Mouse (Mus musculus): Measurements from ENCODE around the gene Slc6a9. TPM values are rescaled to one million over a fixed set of nuclear protein-coding genes. Genes with fewer than 3 reads are reported as not detected.

The Slc6a9 gene
- polyA plus RNA-seq, 2 experiments: 31.5 to 56.3 TPM

- Histone ChIP-seq H3K9me3 (ENCODE audit: control insufficient read depth, low read length) (no peaks in the 10 kb centered on the region), H3K27ac (peak overlapping the region; percentile 66), H3K36me3 (replicated peaks; ENCODE audit: control insufficient read depth, insufficient read depth, low read depth) (peaks cover 48% of the 10 kb centered on the region), H3K4me1 (replicated peaks; ENCODE audit: control insufficient read depth in 2 of 2, insufficient read depth in 2 of 2, low read length in 1 of 2) (peaks cover 47 to 52% of the 10 kb centered on the region in 2 experiments), H3K4me2 (ENCODE audit: low read depth) (peak overlapping the region; percentile 90), H3K4me3 (ENCODE audit: insufficient read depth in 1 of 2, low read depth in 2 of 2, low read length in 2 of 2) (peak overlapping the region; percentile 62 to 97), H3K9ac (replicated peaks) (peak overlapping the region; percentile 92), H3K27me3 (ENCODE audit: control insufficient read depth, insufficient read depth, low read length) (no peaks in the 10 kb centered on the region)
- TF ChIP-seq CTCF (IDR thresholded peaks at IDR 0.05; ENCODE audit: low read depth) (no peak), EP300 (IDR thresholded peaks at IDR 0.05; ENCODE audit: low read depth) (no peak)
- WGBS (ENCODE audit: insufficient replicate concordance): 79% methylated on average over 4 of the region's 4 CpGs
- no peak for ATAC-seq (ENCODE audit: insufficient read depth)
- no peak for DNase-seq (ENCODE audit: low read depth in 3 of 3, low spot score in 3 of 3)
Observed at GRCm38 (mm10) chr4:117837271-117837670, 3.0 kb downstream of the Slc6a9 start.

- H3K4me1 ChIP-seq (replicated peaks; ENCODE audit: control insufficient read depth in 2 of 2, insufficient read depth in 2 of 2, low read length in 1 of 2): peaks cover 26 to 31% of the 10 kb centered on the region in 2 experiments
- whole genome bisulfite sequencing (ENCODE audit: insufficient replicate concordance): 78% methylated on average over 6 of the region's 6 CpGs
- H3K4me2 ChIP-seq (ENCODE audit: low read depth): peak overlapping the region; percentile 6; the same call in 1 of the 2 replicates
- no peak overlapping the region for H3K4me3 ChIP-seq (ENCODE audit: insufficient read depth in 1 of 2, low read depth in 2 of 2, low read length in 2 of 2)
- H3K9me3 ChIP-seq (ENCODE audit: control insufficient read depth, low read length): no peaks in the 10 kb centered on the region
- peaks cover 67% of the 10 kb centered on the region for H3K36me3 ChIP-seq (replicated peaks; ENCODE audit: control insufficient read depth, insufficient read depth, low read depth)
- H3K9ac ChIP-seq (replicated peaks): 0 out of 2 replicates have a peak overlapping the region, but pooled peaks have one; percentile 1
- no peak overlapping the region; the same call in 1 of the 2 replicates for H3K27ac ChIP-seq
- H3K27me3 ChIP-seq (ENCODE audit: control insufficient read depth, insufficient read depth, low read length): no peaks in the 10 kb centered on the region
- TF ChIP-seq EP300 (IDR thresholded peaks at IDR 0.05; ENCODE audit: low read depth) (no peak), CTCF (IDR thresholded peaks at IDR 0.05; ENCODE audit: low read depth) (no peak)
- ATAC-seq (ENCODE audit: insufficient read depth) (no peak), DNase-seq (ENCODE audit: low read depth in 3 of 3, low spot score in 3 of 3) (no peak)
Observed at GRCm38 (mm10) chr4:117839366-117839765, 5.1 kb downstream of the Slc6a9 start.

GRCm38 (mm10) chr4:117840821-117841220, 6.5 kb downstream of the Slc6a9 start:
- 92% methylated on average over 5 of the region's 5 CpGs for WGBS (ENCODE audit: insufficient replicate concordance)
- H3K4me3 ChIP-seq (ENCODE audit: insufficient read depth in 1 of 2, low read depth in 2 of 2, low read length in 2 of 2): no peak overlapping the region
- H3K9me3 ChIP-seq (ENCODE audit: control insufficient read depth, low read length): no peaks in the 10 kb centered on the region
- peaks cover 82% of the 10 kb centered on the region for H3K36me3 ChIP-seq (replicated peaks; ENCODE audit: control insufficient read depth, insufficient read depth, low read depth)
- H3K9ac ChIP-seq (replicated peaks): no peak overlapping the region
- peaks cover 21 to 26% of the 10 kb centered on the region in 2 experiments for H3K4me1 ChIP-seq (replicated peaks; ENCODE audit: control insufficient read depth in 2 of 2, insufficient read depth in 2 of 2, low read length in 1 of 2)
- TF ChIP-seq EP300 (IDR thresholded peaks at IDR 0.05; ENCODE audit: low read depth) (no peak), CTCF (IDR thresholded peaks at IDR 0.05; ENCODE audit: low read depth) (no peak)
- no peak overlapping the region for H3K4me2 ChIP-seq (ENCODE audit: low read depth)
- H3K27me3 ChIP-seq (ENCODE audit: control insufficient read depth, insufficient read depth, low read length): no peaks in the 10 kb centered on the region
- peak overlapping the region; percentile 25; the same call in 1 of the 2 replicates for H3K27ac ChIP-seq
- ATAC-seq (ENCODE audit: insufficient read depth): no peak
- DNase-seq (ENCODE audit: low read depth in 3 of 3, low spot score in 3 of 3): no peak

GRCm38 (mm10) chr4:117841566-117841965, 7.3 kb downstream of the Slc6a9 start:
- Histone ChIP-seq H3K27ac (peak overlapping the region; percentile 12; the same call in 1 of the 2 replicates), H3K4me1 (replicated peaks; ENCODE audit: control insufficient read depth in 2 of 2, insufficient read depth in 2 of 2, low read length in 1 of 2) (peaks cover 21 to 26% of the 10 kb centered on the region in 2 experiments), H3K27me3 (ENCODE audit: control insufficient read depth, insufficient read depth, low read length) (no peaks in the 10 kb centered on the region), H3K36me3 (replicated peaks; ENCODE audit: control insufficient read depth, insufficient read depth, low read depth) (peaks cover 88% of the 10 kb centered on the region), H3K9me3 (ENCODE audit: control insufficient read depth, low read length) (no peaks in the 10 kb centered on the region), H3K4me2 (ENCODE audit: low read depth) (no peak overlapping the region), H3K9ac (replicated peaks) (no peak overlapping the region; the same call in 1 of the 2 replicates), H3K4me3 (ENCODE audit: insufficient read depth in 1 of 2, low read depth in 2 of 2, low read length in 2 of 2) (no peak overlapping the region)
- TF ChIP-seq CTCF (IDR thresholded peaks at IDR 0.05; ENCODE audit: low read depth) (no peak), EP300 (IDR thresholded peaks at IDR 0.05; ENCODE audit: low read depth) (no peak)
- WGBS (ENCODE audit: insufficient replicate concordance): 76% methylated on average over 3 of the region's 3 CpGs
- DNase-seq (ENCODE audit: low read depth in 3 of 3, low spot score in 3 of 3) (no peak), ATAC-seq (ENCODE audit: insufficient read depth) (no peak)

GRCm38 (mm10) chr4:117843101-117843500, 8.8 kb downstream of the Slc6a9 start:
- no peaks in the 10 kb centered on the region for H3K27me3 ChIP-seq (ENCODE audit: control insufficient read depth, insufficient read depth, low read length)
- H3K27ac ChIP-seq: no peak overlapping the region
- H3K4me1 ChIP-seq (replicated peaks; ENCODE audit: control insufficient read depth in 2 of 2, insufficient read depth in 2 of 2, low read length in 1 of 2): peaks cover 8 to 15% of the 10 kb centered on the region in 2 experiments
- H3K36me3 ChIP-seq (replicated peaks; ENCODE audit: control insufficient read depth, insufficient read depth, low read depth): peaks cover 96% of the 10 kb centered on the region
- 90% methylated on average over 5 of the region's 5 CpGs for WGBS (ENCODE audit: insufficient replicate concordance)
- H3K9me3 ChIP-seq (ENCODE audit: control insufficient read depth, low read length): no peaks in the 10 kb centered on the region
- no peak for ATAC-seq (ENCODE audit: insufficient read depth)
- H3K9ac ChIP-seq (replicated peaks): no peak overlapping the region
- no peak for DNase-seq (ENCODE audit: low read depth in 3 of 3, low spot score in 3 of 3)
- TF ChIP-seq CTCF (IDR thresholded peaks at IDR 0.05; ENCODE audit: low read depth) (no peak), EP300 (IDR thresholded peaks at IDR 0.05; ENCODE audit: low read depth) (no peak)
- no peak overlapping the region for H3K4me2 ChIP-seq (ENCODE audit: low read depth)
- H3K4me3 ChIP-seq (ENCODE audit: insufficient read depth in 1 of 2, low read depth in 2 of 2, low read length in 2 of 2): no peak overlapping the region
